Mouse (Mus musculus) bone marrow, adult 2 months (tissue): ENCODE data around the gene Gstt1.

ENCODE experiments used
- CTCF ChIP-seq: fragments of 200-500 bp; IDR thresholded peaks from 2 replicates; pipeline ENCODE4 v1.5.1; 2011; ENCODE audit warnings: low read length, control low read depth; ENCODE audit not compliant: control insufficient read depth, insufficient read depth
- POLR2A ChIP-seq: fragments of 200-500 bp; IDR thresholded peaks from 2 replicates; pipeline ENCODE4 v1.6.1; 2011; ENCODE audit warnings: low read depth, mild to moderate bottlenecking, control low read depth, low read length, borderline replicate concordance; ENCODE audit not compliant: control insufficient read depth

- TF ChIP-seq CTCF: no peak
- no peak for TF ChIP-seq POLR2A
These were observed 25.4 kb upstream of the Gstt1 start for GRCm38 (mm10) chr10:75823782-75824181.
